Mouse (Mus musculus): ENCODE results near the gene Mgat1.

DNA sequence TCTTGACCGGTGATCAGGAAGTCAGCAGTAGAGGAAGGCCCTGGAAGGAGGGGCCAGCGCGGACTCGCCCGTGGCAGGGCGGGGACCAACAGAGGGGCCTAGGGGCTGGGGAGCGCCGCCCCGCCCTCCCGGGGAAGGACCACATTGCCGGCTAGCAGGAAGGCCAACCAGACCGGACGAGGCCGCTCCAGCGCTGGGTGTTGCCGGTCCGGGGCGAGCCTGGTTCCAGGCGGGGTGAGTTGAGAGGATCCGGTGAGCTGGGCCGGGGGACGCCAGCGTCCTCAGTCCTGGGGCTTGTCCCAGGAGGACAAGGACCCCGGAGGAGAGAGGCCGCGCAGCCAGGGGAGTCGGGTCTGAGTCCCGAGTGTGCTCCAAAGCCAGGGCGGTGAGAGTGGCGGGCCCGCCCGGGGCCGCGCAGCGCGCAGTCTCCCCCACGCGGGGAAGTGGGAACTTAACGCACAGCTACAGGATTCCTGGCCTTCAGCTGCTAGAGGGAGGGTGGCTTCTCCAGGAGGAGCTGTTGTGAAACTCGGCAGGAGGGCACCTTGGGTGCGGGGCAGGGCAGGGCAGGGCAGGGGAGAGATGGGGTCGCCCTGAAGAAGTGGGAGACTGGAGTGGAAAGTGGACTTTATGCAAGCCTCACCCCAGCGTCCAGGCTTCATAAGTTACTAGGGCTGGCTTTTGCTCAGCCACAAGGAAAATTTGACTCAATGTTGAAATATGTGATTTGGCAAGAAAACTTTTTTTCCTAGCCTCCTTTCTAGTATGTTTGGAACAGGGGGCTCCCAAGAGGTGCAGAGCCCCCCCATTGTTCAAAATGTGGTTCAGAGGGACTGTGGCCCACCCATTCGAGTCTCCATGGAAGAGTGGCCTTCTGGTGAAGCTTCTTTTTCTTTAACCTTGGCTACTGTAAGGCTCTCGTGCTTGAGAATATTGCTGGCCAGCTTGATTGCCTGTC is 6.7 kb downstream of the Mgat1 start:
- peak in 1 of 2 experiments; percentile 41; a peak in 2 of 4 replicates for TF ChIP-seq CTCF (conservative IDR thresholded peaks at IDR 0.05 in 1 of 2, IDR thresholded peaks at IDR 0.05 in 1 of 2; ENCODE audit: low read depth in 2 of 2, low read length in 2 of 2)
- no peak for TF ChIP-seq ZNF384 (IDR thresholded peaks at IDR 0.05; ENCODE audit: low read depth, low read length)
- TF ChIP-seq KAT2A (IDR thresholded peaks at IDR 0.05; ENCODE audit: insufficient replicate concordance, low read length): 0 out of 2 replicates have a peak, but pooled peaks have one; percentile 5
- TF ChIP-seq MEF2A (IDR thresholded peaks at IDR 0.05; ENCODE audit: borderline replicate concordance, low read depth, low read length): peak; percentile 42; the same call in 1 of the 2 replicates
- no peak for TF ChIP-seq ETS1 (conservative IDR thresholded peaks at IDR 0.05; ENCODE audit: low read depth, low read length)
- peak; percentile 89 for TF ChIP-seq TCF12 (IDR thresholded peaks at IDR 0.05; ENCODE audit: low read depth, low read length)
- TF ChIP-seq BHLHE40 (IDR thresholded peaks at IDR 0.05; ENCODE audit: low read depth, low read length): peak; percentile 27; the same call in 1 of the 2 replicates
- no peak for TF ChIP-seq USF1 (IDR thresholded peaks at IDR 0.05; ENCODE audit: low read depth, low read length)
- TF ChIP-seq NRF1 (IDR thresholded peaks at IDR 0.05; ENCODE audit: low read depth, low read length): peak; percentile 34; the same call in 1 of the 2 replicates
- no peak for TF ChIP-seq EP300 (IDR thresholded peaks at IDR 0.05; ENCODE audit: low read length)
